Mouse (Mus musculus) retina, postnatal 1 day (tissue): ENCODE data around the gene Btrc.

Experiments used
- DNase-seq: peaks from one replicate; pipeline ENCODE4 v3.0.0-alpha.2; 2012

Btrc gene

GRCm38 (mm10) chr19:45575632-45576001 lies 212.1 kb downstream of the Btrc start:
- DNase-seq, result no peak

GRCm38 (mm10) chr19:45577141-45577750 lies 213.7 kb downstream of the Btrc start:
- no peak for DNase-seq

GRCm38 (mm10) chr19:45578976-45579375 lies 215.4 kb downstream of the Btrc start:
- no peak for DNase-seq

- no peak for DNase-seq
Observed at GRCm38 (mm10) chr19:45579416-45579815, 215.9 kb downstream of the Btrc start.
